ENCODE assay signal across 22 mouse cellular contexts in genomic region chr2:60840922-60841321, GRCm38 (mm10).
DNase-seq lines count a peak whose midpoint lies in the region; ATAC-seq lines count a peak whose summit lies in the region.
"Had no signal": no experiment of that assay in that cellular context is flagged by ENCODE, and none has a peak within 500 bp of the region (broad histone marks: within the 10 kb centered on the region; RNA-seq: fewer than 3 reads in every experiment).

No protein-coding gene starts in this region.

- 58% methylated on average over 4 of the region's 4 CpGs for WGBS in heart, embryonic 12.5 days
- WGBS in forebrain, embryonic 16.5 days: 85% methylated on average over 4 of the region's 4 CpGs

- DNase-seq in heart, adult 8-10 months (ENCODE audit: low spot score): peak; percentile 36
- DNase-seq in lung, postnatal 36 days: peak; percentile 42
- DNase-seq in lung, adult 18-20 months: no peak
- peak; percentile 72 for DNase-seq in gastrocnemius, postnatal 14 days
- peak; percentile 43 to 57 for DNase-seq in heart, postnatal 36 days
- no peak for DNase-seq in left cerebral cortex, postnatal 36 days (ENCODE audit: low spot score in 2 of 2)
- DNase-seq: adrenal gland, adult 8-10 months; cerebellum, adult 8-10 months; forebrain, postnatal 0 days; kidney, postnatal 4 days; liver, embryonic 13.5 days; lung, embryonic 14.5 days; retina, postnatal 1 day; right cerebral cortex, postnatal 4 days; thymus, postnatal 25 days had no signal

- no peak overlapping the region for H3K4me2 ChIP-seq in heart, embryonic 12.5 days
- H3K4me2 ChIP-seq in forebrain, embryonic 16.5 days (ENCODE audit: low read length): no peak overlapping the region
- H3K4me2 ChIP-seq: hindbrain, embryonic 12.5 days; liver, embryonic 13.5 days; lung, embryonic 14.5 days; midbrain, embryonic 15.5 days; neural tube, embryonic 13.5 days had no signal

- ATAC-seq in heart, embryonic 12.5 days (ENCODE audit: insufficient number of reproducible peaks, low FRiP score): no peak
- ATAC-seq in forebrain, embryonic 16.5 days: no peak
- ATAC-seq: forebrain, postnatal 0 days; midbrain, embryonic 15.5 days had no signal

- intact Hi-C loops in gastrocnemius, postnatal 14 days (cut with DNase I; ENCODE audit: low total_unique reads): no loop called here
- intact Hi-C loops in heart, postnatal 36 days (cut with DNase I): loop anchor here (1.0 kb wide), 1 partner anchor 12 kb away; no protein-coding TSS in a partner anchor
- intact Hi-C loops in left cerebral cortex, postnatal 36 days (cut with DNase I): no loop called here

- no peak overlapping the region for H3K27ac ChIP-seq in heart, embryonic 12.5 days (ENCODE audit: poor library complexity, severe bottlenecking)
- H3K27ac ChIP-seq in forebrain, embryonic 16.5 days (ENCODE audit: low read length): no peak overlapping the region
- H3K27ac ChIP-seq: forebrain, embryonic 10.5 days; hindbrain, embryonic 12.5 days; liver, embryonic 13.5 days; midbrain, embryonic 15.5 days; neural tube, embryonic 13.5 days had no signal

- H3K27me3 ChIP-seq in heart, embryonic 12.5 days (replicated peaks): no peaks in the 10 kb centered on the region
- H3K27me3 ChIP-seq in forebrain, embryonic 16.5 days (replicated peaks; ENCODE audit: control insufficient read depth, insufficient read depth, low read length): no peaks in the 10 kb centered on the region
- H3K27me3 ChIP-seq: hindbrain, embryonic 12.5 days; liver, embryonic 13.5 days; midbrain, embryonic 15.5 days; neural tube, embryonic 13.5 days had no signal

- H3K9ac ChIP-seq in heart, embryonic 12.5 days: no peak overlapping the region
- H3K9ac ChIP-seq in forebrain, embryonic 16.5 days (replicated peaks; ENCODE audit: low read depth, low read length): no peak overlapping the region
- H3K9ac ChIP-seq: forebrain, postnatal 0 days; hindbrain, embryonic 12.5 days; liver, embryonic 13.5 days; lung, embryonic 14.5 days; midbrain, embryonic 15.5 days; neural tube, embryonic 13.5 days had no signal

- no peaks in the 10 kb centered on the region for H3K9me3 ChIP-seq in heart, embryonic 12.5 days (replicated peaks)
- no peaks in the 10 kb centered on the region for H3K9me3 ChIP-seq in forebrain, embryonic 16.5 days (ENCODE audit: control insufficient read depth, low read length)
- H3K9me3 ChIP-seq: forebrain, embryonic 10.5 days; hindbrain, embryonic 12.5 days; liver, embryonic 13.5 days; midbrain, embryonic 15.5 days; neural tube, embryonic 13.5 days had no signal

- H3K36me3 ChIP-seq in heart, embryonic 12.5 days: peaks cover 16% of the 10 kb centered on the region
- H3K36me3 ChIP-seq in forebrain, embryonic 16.5 days (ENCODE audit: control insufficient read depth, insufficient read depth): no peaks in the 10 kb centered on the region
- H3K36me3 ChIP-seq: forebrain, embryonic 10.5 days; hindbrain, embryonic 12.5 days; midbrain, embryonic 15.5 days; neural tube, embryonic 13.5 days had no signal

- H3K4me3 ChIP-seq in heart, embryonic 12.5 days: no peak overlapping the region
- no peak overlapping the region for H3K4me3 ChIP-seq in forebrain, embryonic 16.5 days (replicated peaks; ENCODE audit: low read length)
- H3K4me3 ChIP-seq: forebrain, embryonic 10.5 days; hindbrain, embryonic 12.5 days; liver, embryonic 13.5 days; midbrain, embryonic 15.5 days; myocyte; neural tube, embryonic 13.5 days had no signal

- peaks cover 66% of the 10 kb centered on the region for H3K4me1 ChIP-seq in heart, embryonic 12.5 days (replicated peaks)
- H3K4me1 ChIP-seq in forebrain, embryonic 16.5 days (replicated peaks; ENCODE audit: control insufficient read depth, insufficient read depth, low read length): no peaks in the 10 kb centered on the region

Comparison
In these comparisons a context has a peak if more than half of its experiments do, and no peak if none do; other contexts are left out.
1. DNase-seq: peak in heart, adult 8-10 months (single experiment), lung, postnatal 36 days (single experiment), gastrocnemius, postnatal 14 days (single experiment) and heart, postnatal 36 days (2 of 2); none in lung, adult 18-20 months (0 of 2) and left cerebral cortex, postnatal 36 days (0 of 2).